Comparison of ENCODE assay signal across 26 mouse cellular contexts in genomic region chr6:22198603-22199002, GRCm38 (mm10).
DNase-seq lines count a peak whose midpoint lies in the region; ATAC-seq and TF ChIP-seq lines count a peak whose summit lies in the region.
"Had no signal": no experiment of that assay in that cellular context is flagged by ENCODE, and none has a peak within 500 bp of the region (broad histone marks: within the 10 kb centered on the region; RNA-seq: fewer than 3 reads in every experiment).

No protein-coding gene starts in this region.

- no peak overlapping the region for H3K27ac ChIP-seq in heart, embryonic 10.5 days
- no peak overlapping the region for H3K27ac ChIP-seq in liver, embryonic 16.5 days (ENCODE audit: low read length)
- H3K27ac ChIP-seq in liver, embryonic 12.5 days: no peak overlapping the region
- no peak overlapping the region for H3K27ac ChIP-seq in CH12.LX (ENCODE audit: insufficient read depth, low read depth)
- H3K27ac ChIP-seq in stomach, embryonic 16.5 days (ENCODE audit: low read length): no peak overlapping the region
- no peak overlapping the region for H3K27ac ChIP-seq in hindbrain, embryonic 12.5 days
- H3K27ac ChIP-seq: embryonic facial prominence, embryonic 13.5 days; embryonic facial prominence, embryonic 15.5 days; forebrain, embryonic 10.5 days; forebrain, embryonic 12.5 days had no signal

- no peak overlapping the region for H3K4me2 ChIP-seq in liver, embryonic 16.5 days (ENCODE audit: low read depth, low read length)
- no peak overlapping the region for H3K4me2 ChIP-seq in liver, embryonic 12.5 days
- H3K4me2 ChIP-seq in CH12.LX (ENCODE audit: insufficient read depth, low read depth, poor library complexity, severe bottlenecking): peak overlapping the region; percentile 67; the same call in 1 of the 2 replicates
- no peak overlapping the region for H3K4me2 ChIP-seq in stomach, embryonic 16.5 days (ENCODE audit: low read depth, low read length)
- H3K4me2 ChIP-seq in hindbrain, embryonic 12.5 days (replicated peaks): no peak overlapping the region
- H3K4me2 ChIP-seq: embryonic facial prominence, embryonic 13.5 days; embryonic facial prominence, embryonic 15.5 days; forebrain, embryonic 12.5 days had no signal

- no peak for TF ChIP-seq CTCF in CH12.LX (conservative IDR thresholded peaks at IDR 0.05 in 1 of 2, IDR thresholded peaks at IDR 0.05 in 1 of 2; ENCODE audit: low read depth in 2 of 2, low read length in 2 of 2)

- no peak for TF ChIP-seq RAD21 in CH12.LX (IDR thresholded peaks at IDR 0.05; ENCODE audit: low read depth, low read length)

- no peaks in the 10 kb centered on the region for H3K27me3 ChIP-seq in heart, embryonic 10.5 days (ENCODE audit: insufficient read depth, poor library complexity, severe bottlenecking)
- H3K27me3 ChIP-seq in liver, embryonic 16.5 days (ENCODE audit: control insufficient read depth, insufficient read depth, low read depth, low read length): no peaks in the 10 kb centered on the region
- no peaks in the 10 kb centered on the region for H3K27me3 ChIP-seq in liver, embryonic 12.5 days (replicated peaks)
- no peaks in the 10 kb centered on the region for H3K27me3 ChIP-seq in CH12.LX (replicated peaks)
- no peaks in the 10 kb centered on the region for H3K27me3 ChIP-seq in stomach, embryonic 16.5 days (ENCODE audit: control insufficient read depth, insufficient read depth, low read length)
- H3K27me3 ChIP-seq in hindbrain, embryonic 12.5 days: no peaks in the 10 kb centered on the region
- H3K27me3 ChIP-seq: embryonic facial prominence, embryonic 13.5 days; embryonic facial prominence, embryonic 15.5 days; forebrain, embryonic 12.5 days had no signal

- H3K9ac ChIP-seq in liver, embryonic 16.5 days (ENCODE audit: low read depth, low read length): no peak overlapping the region
- no peak overlapping the region for H3K9ac ChIP-seq in liver, embryonic 12.5 days
- peak overlapping the region; percentile 33; the same call in 1 of the 2 replicates for H3K9ac ChIP-seq in CH12.LX (ENCODE audit: insufficient read depth, low read depth)
- no peak overlapping the region for H3K9ac ChIP-seq in stomach, embryonic 16.5 days (ENCODE audit: low read length)
- H3K9ac ChIP-seq in hindbrain, embryonic 12.5 days: no peak overlapping the region
- H3K9ac ChIP-seq: embryonic facial prominence, embryonic 13.5 days; embryonic facial prominence, embryonic 15.5 days; forebrain, embryonic 12.5 days had no signal

- H3K4me1 ChIP-seq in heart, embryonic 10.5 days: no peaks in the 10 kb centered on the region
- H3K4me1 ChIP-seq in liver, embryonic 16.5 days (ENCODE audit: control insufficient read depth, low read depth, low read length): no peaks in the 10 kb centered on the region
- H3K4me1 ChIP-seq in liver, embryonic 12.5 days: no peaks in the 10 kb centered on the region
- peaks cover 34 to 54% of the 10 kb centered on the region in 2 experiments for H3K4me1 ChIP-seq in CH12.LX (ENCODE audit: control insufficient read depth in 1 of 2, insufficient read depth in 2 of 2)
- H3K4me1 ChIP-seq in stomach, embryonic 16.5 days (ENCODE audit: control insufficient read depth, insufficient read depth, low read length): no peaks in the 10 kb centered on the region
- H3K4me1 ChIP-seq in hindbrain, embryonic 12.5 days: no peaks in the 10 kb centered on the region
- H3K4me1 ChIP-seq: embryonic facial prominence, embryonic 15.5 days; forebrain, embryonic 10.5 days; forebrain, embryonic 12.5 days had no signal

- H3K4me3 ChIP-seq in heart, embryonic 10.5 days: no peak overlapping the region
- H3K4me3 ChIP-seq in liver, embryonic 16.5 days (ENCODE audit: low read depth, low read length): no peak overlapping the region
- H3K4me3 ChIP-seq in liver, embryonic 12.5 days: no peak overlapping the region
- H3K4me3 ChIP-seq in CH12.LX (replicated peaks in 1 of 3; ENCODE audit: low read depth in 2 of 3, low read length in 2 of 3, poor library complexity in 1 of 3): no peak overlapping the region
- no peak overlapping the region for H3K4me3 ChIP-seq in stomach, embryonic 16.5 days (replicated peaks; ENCODE audit: low read length)
- no peak overlapping the region for H3K4me3 ChIP-seq in hindbrain, embryonic 12.5 days
- H3K4me3 ChIP-seq: embryonic facial prominence, embryonic 13.5 days; embryonic facial prominence, embryonic 15.5 days; erythroblast, embryonic 14.5 days; forebrain, embryonic 10.5 days; forebrain, embryonic 12.5 days had no signal

- intact Hi-C loops in heart, postnatal 25 days (cut with DNase I): no loop called here

- TF ChIP-seq POLR2A in CH12.LX (IDR thresholded peaks at IDR 0.05; ENCODE audit: low read depth, low read length): no peak

- no peaks in the 10 kb centered on the region for H3K9me3 ChIP-seq in heart, embryonic 10.5 days
- no peaks in the 10 kb centered on the region for H3K9me3 ChIP-seq in liver, embryonic 16.5 days (replicated peaks; ENCODE audit: control insufficient read depth, low read length)
- no peaks in the 10 kb centered on the region for H3K9me3 ChIP-seq in liver, embryonic 12.5 days (replicated peaks)
- no peaks in the 10 kb centered on the region for H3K9me3 ChIP-seq in CH12.LX (replicated peaks; ENCODE audit: low read length)
- H3K9me3 ChIP-seq in stomach, embryonic 16.5 days (replicated peaks; ENCODE audit: control insufficient read depth, low read length): no peaks in the 10 kb centered on the region
- no peaks in the 10 kb centered on the region for H3K9me3 ChIP-seq in hindbrain, embryonic 12.5 days (replicated peaks)
- H3K9me3 ChIP-seq: embryonic facial prominence, embryonic 13.5 days; embryonic facial prominence, embryonic 15.5 days; forebrain, embryonic 10.5 days; forebrain, embryonic 12.5 days; G1E had no signal

- peak; percentile 17 for DNase-seq in heart, embryonic 10.5 days (ENCODE audit: low spot score)
- DNase-seq in heart, postnatal 25 days (ENCODE audit: low spot score): no peak
- DNase-seq in CH12.LX (ENCODE audit: extremely low read depth) (no peak), MN1 (ENCODE audit: low spot score) (no peak)
- DNase-seq: adrenal gland, adult 2 months; adrenal gland, postnatal 10 days; adrenal gland, postnatal 25 days; cerebellum, adult 11 months; cerebellum, adult 18-20 months; cerebellum, adult 8-10 months; cerebellum, adult 9-11 months; cerebellum, postnatal 14 days; cerebellum, postnatal 36 days; embryo, embryonic 11 days had no signal

- whole genome bisulfite sequencing in heart, embryonic 10.5 days: 81% methylated on average over 3 of the region's 3 CpGs
- 36% methylated on average over 3 of the region's 3 CpGs for whole genome bisulfite sequencing in liver, embryonic 16.5 days (ENCODE audit: insufficient replicate concordance)
- WGBS in liver, embryonic 12.5 days (ENCODE audit: insufficient replicate concordance): 60% methylated on average over 3 of the region's 3 CpGs
- WGBS in stomach, embryonic 16.5 days: 48% methylated on average over 3 of the region's 3 CpGs
- WGBS in hindbrain, embryonic 12.5 days: 82% methylated on average over 3 of the region's 3 CpGs

- no peaks in the 10 kb centered on the region for H3K36me3 ChIP-seq in heart, embryonic 10.5 days
- no peaks in the 10 kb centered on the region for H3K36me3 ChIP-seq in liver, embryonic 16.5 days (ENCODE audit: control insufficient read depth, insufficient read depth)
- H3K36me3 ChIP-seq in liver, embryonic 12.5 days: no peaks in the 10 kb centered on the region
- no peaks in the 10 kb centered on the region for H3K36me3 ChIP-seq in CH12.LX (replicated peaks in 1 of 2; ENCODE audit: control insufficient read depth in 1 of 2, insufficient read depth in 1 of 2, low read length in 1 of 2)
- no peaks in the 10 kb centered on the region for H3K36me3 ChIP-seq in stomach, embryonic 16.5 days (ENCODE audit: control insufficient read depth, insufficient read depth, low read length)
- H3K36me3 ChIP-seq in hindbrain, embryonic 12.5 days: no peaks in the 10 kb centered on the region
- H3K36me3 ChIP-seq: embryonic facial prominence, embryonic 15.5 days; forebrain, embryonic 10.5 days; forebrain, embryonic 12.5 days; G1E had no signal

- H3K79me2 ChIP-seq in CH12.LX (replicated peaks; ENCODE audit: control insufficient read depth, extremely low read depth, insufficient read depth, poor library complexity, severe bottlenecking): no peaks in the 10 kb centered on the region

- TF ChIP-seq EP300 in CH12.LX (IDR thresholded peaks at IDR 0.05; ENCODE audit: low read length): no peak

- peak; percentile 54; the same call in 1 of the 2 replicates for ATAC-seq in liver, embryonic 16.5 days (ENCODE audit: low read depth)
- no peak for ATAC-seq in liver, embryonic 12.5 days
- peak; percentile 29; the same call in 1 of the 2 replicates for ATAC-seq in stomach, embryonic 16.5 days (ENCODE audit: insufficient read depth, low FRiP score)
- no peak for ATAC-seq in hindbrain, embryonic 12.5 days (ENCODE audit: low FRiP score)
- ATAC-seq: forebrain, embryonic 14.5 days; forebrain, embryonic 16.5 days had no signal

- in situ Hi-C loops in CH12.LX (cut with MboI; ENCODE audit: low pct_ligation_motif_present, low pct_unique_long_range_greater_than_20kb, low sequenced_read_pairs): no loop called here

- dilution Hi-C loops in CH12.LX (cut with MboI; ENCODE audit: extremely low pct_ligation_motif_present, extremely low pct_unique_long_range_greater_than_20kb, low sequenced_read_pairs): no loop called here

TF ChIP-seq in CH12.LX, 34 proteins besides CTCF, POLR2A, EP300 and RAD21 (continues in another document):
- TF ChIP-seq MAFK (IDR thresholded peaks at IDR 0.05; ENCODE audit: insufficient replicate concordance, low read length) (no peak), ZNF384 (IDR thresholded peaks at IDR 0.05; ENCODE audit: low read depth, low read length) (no peak), TCF12 (IDR thresholded peaks at IDR 0.05; ENCODE audit: low read depth, low read length) (no peak), CHD1 (IDR thresholded peaks at IDR 0.05; ENCODE audit: low read depth, low read length) (no peak), ZMIZ1 (IDR thresholded peaks at IDR 0.05; ENCODE audit: low read depth, low read length) (no peak), ZC3H11A (IDR thresholded peaks at IDR 0.05; ENCODE audit: low read depth, low read length) (no peak), PAX5 (IDR thresholded peaks at IDR 0.05; ENCODE audit: low read length) (no peak), IRF4 (IDR thresholded peaks at IDR 0.05; ENCODE audit: low read depth, low read length) (no peak), MYC (IDR thresholded peaks at IDR 0.05; ENCODE audit: low read depth, low read length) (no peak), USF2 (conservative IDR thresholded peaks at IDR 0.05; ENCODE audit: low read depth, low read length) (no peak), MAZ (IDR thresholded peaks at IDR 0.05; ENCODE audit: low read depth, low read length) (no peak), TBP (conservative IDR thresholded peaks at IDR 0.05; ENCODE audit: low read depth, low read length) (no peak), SMC3 (IDR thresholded peaks at IDR 0.05; ENCODE audit: low read depth, low read length) (no peak), RCOR1 (conservative IDR thresholded peaks at IDR 0.05; ENCODE audit: low read depth, low read length) (no peak), POLR2AphosphoS2 (IDR thresholded peaks at IDR 0.05; ENCODE audit: low read depth, low read length) (no peak), JUND (conservative IDR thresholded peaks at IDR 0.05; ENCODE audit: low read depth, low read length) (no peak), UBTF (IDR thresholded peaks at IDR 0.05; ENCODE audit: low read depth, low read length) (no peak)

Comparison
In these comparisons a context has a peak if more than half of its experiments do, and no peak if none do; other contexts are left out.
1. ATAC-seq: peak in liver, embryonic 16.5 days (single experiment) and stomach, embryonic 16.5 days (single experiment); none in liver, embryonic 12.5 days (single experiment) and hindbrain, embryonic 12.5 days (single experiment).